Mouse (Mus musculus): ENCODE results near the gene Hdac7.

Gene Hdac7

GRCm38 (mm10) chr15:97786412-97787112 lies 57.7 kb downstream of the Hdac7 start:
- no peak for DNase-seq

- no peak for DNase-seq
Observed at GRCm38 (mm10) chr15:97785731-97786411, 58.4 kb downstream of the Hdac7 start.

GRCm38 (mm10) chr15:97784561-97785161 lies 59.6 kb downstream of the Hdac7 start:
- no peak for DNase-seq

- DNase-seq: peak; percentile 92
Observed at GRCm38 (mm10) chr15:97784092-97784559, 60.2 kb downstream of the Hdac7 start.

- DNase-seq: no peak
Observed at GRCm38 (mm10) chr15:97782749-97783105, 61.6 kb downstream of the Hdac7 start.

- no peak for DNase-seq
Observed at GRCm38 (mm10) chr15:97781961-97782748, 62.1 kb downstream of the Hdac7 start.

- no peak for DNase-seq
Observed at GRCm38 (mm10) chr15:97780611-97781031, 63.7 kb downstream of the Hdac7 start.

GRCm38 (mm10) chr15:97779576-97779975 lies 64.7 kb downstream of the Hdac7 start:
- no peak for DNase-seq

GRCm38 (mm10) chr15:97778311-97779098 lies 65.8 kb downstream of the Hdac7 start, which contains the start of gene Slc48a1:
TSS of gene Slc48a1 (plus strand) at chr15:97778520.
- no peak for DNase-seq

GRCm38 (mm10) chr15:97776919-97777318 lies 67.4 kb downstream of the Hdac7 start:
- DNase-seq: no peak

GRCm38 (mm10) chr15:97776514-97776913 lies 67.8 kb downstream of the Hdac7 start:
- peak; percentile 65 for DNase-seq

GRCm38 (mm10) chr15:97773961-97774370 lies 70.3 kb downstream of the Hdac7 start:
- no peak for DNase-seq

- DNase-seq: no peak
Observed at GRCm38 (mm10) chr15:97773108-97773507, 71.2 kb downstream of the Hdac7 start.

- DNase-seq: no peak
Observed at GRCm38 (mm10) chr15:97770280-97770679, 74.0 kb downstream of the Hdac7 start.

GRCm38 (mm10) chr15:97768192-97768591 lies 76.1 kb downstream of the Hdac7 start:
- DNase-seq: no peak

GRCm38 (mm10) chr15:97767280-97768186 lies 76.8 kb downstream of the Hdac7 start, which contains the start of gene Rapgef3:
TSS of gene Rapgef3 (minus strand) at chr15:97767972.
- peak; percentile 39 for DNase-seq

GRCm38 (mm10) chr15:97766594-97767279 lies 77.6 kb downstream of the Hdac7 start:
- DNase-seq: no peak

- no peak for DNase-seq
Observed at GRCm38 (mm10) chr15:97766194-97766593, 78.1 kb downstream of the Hdac7 start.

GRCm38 (mm10) chr15:97765090-97765794 lies 79.1 kb downstream of the Hdac7 start:
- DNase-seq: no peak

- DNase-seq: no peak
Observed at GRCm38 (mm10) chr15:97764532-97764931, 79.8 kb downstream of the Hdac7 start.
